Mouse (Mus musculus) MEL (cell line): Measurements from ENCODE around the gene Slc35e3.

Experiments
- EP300 ChIP-seq, 2 experiments: IDR thresholded peaks; 2 replicates each; pipeline ENCODE4 v1.6.1; 2011; ENCODE audit warnings: improper control_type of control experiment in 2 of 2, low read length in 2 of 2, low read depth in 1 of 2, mild to moderate bottlenecking in 1 of 2
- ETS1 ChIP-seq: IDR thresholded peaks from 2 replicates; pipeline ENCODE4 v1.6.1; 2012; ENCODE audit warnings: low read depth, mild to moderate bottlenecking, inconsistent platforms, low read length, improper control_type of control experiment, moderate library complexity
- KAT2A ChIP-seq: conservative IDR thresholded peaks from 2 replicates; pipeline ENCODE4 v1.6.1; 2012; ENCODE audit warnings: low read depth, low read length, improper control_type of control experiment, inconsistent platforms
- MAX ChIP-seq: IDR thresholded peaks from 2 replicates; pipeline ENCODE4 v1.6.1; 2011; ENCODE audit warnings: low read length, improper control_type of control experiment
- MEF2A ChIP-seq: IDR thresholded peaks from 2 replicates; pipeline ENCODE4 v1.6.1; 2014; ENCODE audit warnings: low read depth, mild to moderate bottlenecking, inconsistent platforms, low read length, improper control_type of control experiment; ENCODE audit not compliant: poor library complexity, insufficient replicate concordance, severe bottlenecking; ENCODE audit errors: extremely low read depth
- POLR2A ChIP-seq, 2 experiments: IDR thresholded peaks; 2 replicates each; pipeline ENCODE4 v1.6.1; 2011 to 2012; ENCODE audit warnings: low read length in 2 of 2, mild to moderate bottlenecking in 2 of 2, control low read depth in 1 of 2, improper control_type of control experiment in 1 of 2, low read depth in 1 of 2, moderate library complexity in 1 of 2; ENCODE audit not compliant: control insufficient read depth in 1 of 2, insufficient read depth in 1 of 2, poor library complexity in 1 of 2
- RAD21 ChIP-seq: IDR thresholded peaks from 2 replicates; pipeline ENCODE4 v1.6.1; 2011; ENCODE audit warnings: mild to moderate bottlenecking, low read depth, low read length, improper control_type of control experiment
- TCF12 ChIP-seq: IDR thresholded peaks from 2 replicates; pipeline ENCODE4 v1.6.1; 2014; ENCODE audit warnings: low read depth, mild to moderate bottlenecking, inconsistent platforms, low read length, improper control_type of control experiment, moderate library complexity
- USF2 ChIP-seq, 2 experiments: IDR thresholded peaks; 2 replicates each; pipeline ENCODE4 v1.6.1; 2011 to 2012; ENCODE audit warnings: improper control_type of control experiment in 2 of 2, low read length in 2 of 2, borderline replicate concordance in 1 of 2, inconsistent platforms in 1 of 2, low read depth in 1 of 2, mild to moderate bottlenecking in 1 of 2; ENCODE audit not compliant: insufficient read depth in 1 of 2
- ZNF384 ChIP-seq: IDR thresholded peaks from 2 replicates; pipeline ENCODE4 v1.6.1; 2012; ENCODE audit warnings: low read depth, mild to moderate bottlenecking, inconsistent platforms, low read length, improper control_type of control experiment

- TF ChIP-seq POLR2A (IDR thresholded peaks at IDR 0.05; ENCODE audit: control insufficient read depth in 1 of 2, insufficient read depth in 1 of 2, low read depth in 1 of 2, low read length in 2 of 2, poor library complexity in 1 of 2) (no peak), EP300 (IDR thresholded peaks at IDR 0.05; ENCODE audit: low read depth in 1 of 2, low read length in 2 of 2) (no peak), USF2 (IDR thresholded peaks at IDR 0.05; ENCODE audit: borderline replicate concordance in 1 of 2, insufficient read depth in 1 of 2, low read depth in 1 of 2, low read length in 2 of 2) (no peak), MAX (no peak), ZNF384 (no peak), MEF2A (no peak), RAD21 (peak; percentile 39), KAT2A (no peak), ETS1 (no peak), TCF12 (no peak)
Observed at GRCm38 (mm10) chr10:117688204-117689151, 57.7 kb downstream of the Slc35e3 start.
